Mouse (Mus musculus) spleen, adult 2 months (tissue): Measurements from ENCODE around the gene Memo1.

Experiments
- CTCF ChIP-seq: fragments of 200-500 bp; IDR thresholded peaks from 2 replicates; pipeline ENCODE4 v1.5.1; 2011; ENCODE audit warnings: mild to moderate bottlenecking, inconsistent platforms; ENCODE audit not compliant: insufficient read depth, insufficient read length, insufficient replicate concordance; ENCODE audit errors: extremely low read depth
- POLR2A ChIP-seq: fragments of 200-500 bp; IDR thresholded peaks from 2 replicates; pipeline ENCODE4 v1.6.1; 2011; ENCODE audit warnings: low read depth, low read length, inconsistent platforms

GRCm38 (mm10) chr17:74278966-74279869, 16.1 kb downstream of the Memo1 start:
- TF ChIP-seq CTCF (no peak), POLR2A (no peak)
